Mouse (Mus musculus) embryonic facial prominence, embryonic 10.5 days (tissue): ENCODE results near the gene Rps10. TPM values are rescaled to one million over a fixed set of nuclear protein-coding genes. Genes with fewer than 3 reads are reported as not detected.
"Not testable (repeated sequence)": the region's sequence is repeated elsewhere in the genome, so short reads cannot be mapped to it uniquely, and the experiment has no call there.

Experiments
- DNase-seq: peaks from one replicate; pipeline ENCODE4 v3.0.0-alpha.2; 2017; ENCODE audit warnings: low spot score
- H3K27ac ChIP-seq: fragments of 300-500 bp; sonication (generic); replicated peaks from 2 replicates; pipeline ENCODE4 v1.5.1; 2016; ENCODE audit warnings: mild to moderate bottlenecking
- H3K27me3 ChIP-seq: fragments of 300-500 bp; sonication (generic); replicated peaks from 2 replicates; pipeline ENCODE4 v1.6.1; 2016; ENCODE audit warnings: low read depth, mild to moderate bottlenecking; ENCODE audit not compliant: poor library complexity, severe bottlenecking
- H3K36me3 ChIP-seq: fragments of 300-500 bp; sonication (generic); replicated peaks from 2 replicates; pipeline ENCODE4 v1.6.1; 2016; ENCODE audit warnings: mild to moderate bottlenecking, moderate library complexity
- H3K4me1 ChIP-seq: fragments of 300-500 bp; sonication (generic); 2 replicates; pipeline ENCODE4 v1.6.1; 2016
- H3K4me3 ChIP-seq: fragments of 300-500 bp; sonication (generic); 2 replicates; pipeline ENCODE4 v1.5.1; 2016; ENCODE audit warnings: mild to moderate bottlenecking, moderate library complexity
- H3K9me3 ChIP-seq: fragments of 300-500 bp; sonication (generic); 2 replicates; pipeline ENCODE4 v1.6.1; 2016; ENCODE audit warnings: mild to moderate bottlenecking
- WGBS: fragments of 180-500 bp; shearing (Covaris S2); methylation state at CpG from one replicate; pipeline ENCODE4 v1.1.7; 2016; 5-methylcytosine and 5-hydroxymethylcytosine counted together
- polyA plus RNA-seq: library from polyadenylated mRNA; unstranded; fragments of >200 nt; fragmentation: Nextera tagmentation; extraction: Ambion mirVana; gene quantifications from 2 replicates; pipeline ENCODE4 v1.2.1, GENCODE M21; 2016

Gene Rps10
- polyA plus RNA-seq, 1 experiment from 2014 or later = 906 TPM

GRCm38 (mm10) chr17:27656011-27656399, 19.5 kb upstream of the Rps10 start:
- H3K36me3 ChIP-seq = no peaks in the 10 kb centered on the region
- H3K4me3 ChIP-seq = peak overlapping the region; percentile 66
- H3K4me1 ChIP-seq = peaks cover 27% of the 10 kb centered on the region
- under 1% methylated on average over 14 of the region's 14 CpGs for WGBS
- DNase-seq = peak; percentile 74
- peaks cover 45% of the 10 kb centered on the region for H3K27me3 ChIP-seq
- peak overlapping the region; percentile 52 for H3K27ac ChIP-seq
- H3K9me3 ChIP-seq = no peaks in the 10 kb centered on the region

GRCm38 (mm10) chr17:27655089-27656010, 18.9 kb upstream of the Rps10 start, which contains the start of gene Pacsin1:
Gene Pacsin1 (plus strand): TSS chr17:27655509.
- Histone ChIP-seq H3K4me3 (peak within 1 kb of the TSS; percentile 66), H3K9me3 (no peaks in the 10 kb centered on the region), H3K27me3 (peaks cover 47% of the 10 kb centered on the region), H3K36me3 (no peaks in the 10 kb centered on the region), H3K27ac (peak within 1 kb of the TSS; percentile 52), H3K4me1 (peaks cover 27% of the 10 kb centered on the region)
- WGBS = 2% methylated on average over 65 of the region's 65 CpGs
- DNase-seq = peak; percentile 73

- DNase-seq = no peak
- peaks cover 47% of the 10 kb centered on the region for H3K27me3 ChIP-seq
- H3K9me3 ChIP-seq = no peaks in the 10 kb centered on the region
- H3K27ac ChIP-seq = no peak overlapping the region
- no peaks in the 10 kb centered on the region for H3K36me3 ChIP-seq
- no peak overlapping the region for H3K4me3 ChIP-seq
- peaks cover 29% of the 10 kb centered on the region for H3K4me1 ChIP-seq
- WGBS = 78% methylated on average over 10 of the region's 10 CpGs
These were observed 16.9 kb upstream of the Rps10 start for GRCm38 (mm10) chr17:27653253-27653959.

GRCm38 (mm10) chr17:27652046-27652790, 15.7 kb upstream of the Rps10 start:
- no peaks in the 10 kb centered on the region for H3K36me3 ChIP-seq
- DNase-seq = no peak
- H3K4me1 ChIP-seq = peaks cover 26% of the 10 kb centered on the region
- H3K4me3 ChIP-seq = 0 out of 2 replicates have a peak overlapping the region, but pooled peaks have one; percentile 2
- H3K9me3 ChIP-seq = no peaks in the 10 kb centered on the region
- H3K27ac ChIP-seq = no peak overlapping the region
- H3K27me3 ChIP-seq = peaks cover 42% of the 10 kb centered on the region
- WGBS = 89% methylated on average over 23 of the region's 23 CpGs

- 76% methylated on average over 13 of the region's 13 CpGs for WGBS
- H3K4me1 ChIP-seq = peaks cover 13% of the 10 kb centered on the region
These were observed 14.1 kb upstream of the Rps10 start for GRCm38 (mm10) chr17:27650586-27650985.

GRCm38 (mm10) chr17:27650160-27650559, 13.7 kb upstream of the Rps10 start:
- H3K9me3 ChIP-seq = no peaks in the 10 kb centered on the region
- DNase-seq = peak; percentile 77
- no peak overlapping the region for H3K4me3 ChIP-seq
- 10% methylated on average over 12 of the region's 12 CpGs for WGBS
- H3K27me3 ChIP-seq = peaks cover 22% of the 10 kb centered on the region
- no peak overlapping the region for H3K27ac ChIP-seq
- peaks cover 9% of the 10 kb centered on the region for H3K4me1 ChIP-seq
- H3K36me3 ChIP-seq = no peaks in the 10 kb centered on the region

More at GRCm38 (mm10) chr17:27650586-27650985, 14.1 kb upstream of the Rps10 start:
- DNase-seq = no peak
- Histone ChIP-seq H3K27me3 (peaks cover 26% of the 10 kb centered on the region), H3K27ac (no peak overlapping the region), H3K9me3 (no peaks in the 10 kb centered on the region), H3K4me3 (no peak overlapping the region), H3K36me3 (no peaks in the 10 kb centered on the region)

- H3K9me3 ChIP-seq = no peaks in the 10 kb centered on the region
- no peak overlapping the region for H3K4me3 ChIP-seq
- no peaks in the 10 kb centered on the region; the same call in 1 of the 2 replicates for H3K27me3 ChIP-seq
- H3K27ac ChIP-seq = no peak overlapping the region
- no peak for DNase-seq
- H3K4me1 ChIP-seq = peaks cover 15% of the 10 kb centered on the region
- no peaks in the 10 kb centered on the region for H3K36me3 ChIP-seq
- 46% methylated on average over 7 of the region's 7 CpGs for whole genome bisulfite sequencing
These were observed 9.3 kb upstream of the Rps10 start for GRCm38 (mm10) chr17:27645807-27646206.

GRCm38 (mm10) chr17:27644572-27644971, 8.1 kb upstream of the Rps10 start:
- Histone ChIP-seq H3K27ac (no peak overlapping the region), H3K36me3 (no peaks in the 10 kb centered on the region), H3K27me3 (no peaks in the 10 kb centered on the region), H3K9me3 (no peaks in the 10 kb centered on the region), H3K4me1 (peaks cover 13% of the 10 kb centered on the region), H3K4me3 (no peak overlapping the region)
- no peak for DNase-seq
- WGBS = 36% methylated on average over 2 of the region's 2 CpGs

- WGBS = 79% methylated on average over 9 of the region's 9 CpGs
- peaks cover 13% of the 10 kb centered on the region for H3K4me1 ChIP-seq
- H3K36me3 ChIP-seq = no peaks in the 10 kb centered on the region
- no peak overlapping the region for H3K4me3 ChIP-seq
- no peaks in the 10 kb centered on the region for H3K9me3 ChIP-seq
- H3K27me3 ChIP-seq = no peaks in the 10 kb centered on the region
- H3K27ac ChIP-seq = no peak overlapping the region
- no peak for DNase-seq
These were observed 7.3 kb upstream of the Rps10 start for GRCm38 (mm10) chr17:27643756-27644155.

- H3K4me1 ChIP-seq = peaks cover 13% of the 10 kb centered on the region
- H3K27ac ChIP-seq = peak overlapping the region; percentile 59; the same call in 1 of the 2 replicates
- H3K4me3 ChIP-seq = no peak overlapping the region
- no peaks in the 10 kb centered on the region for H3K9me3 ChIP-seq
- DNase-seq = no peak
- no peaks in the 10 kb centered on the region for H3K36me3 ChIP-seq
- 49% methylated on average over 6 of the region's 6 CpGs for WGBS
- no peaks in the 10 kb centered on the region for H3K27me3 ChIP-seq
These were observed 6.6 kb upstream of the Rps10 start for GRCm38 (mm10) chr17:27643101-27643500.

- no peaks in the 10 kb centered on the region for H3K36me3 ChIP-seq
- H3K9me3 ChIP-seq = no peaks in the 10 kb centered on the region
- peak overlapping the region; percentile 59 for H3K27ac ChIP-seq
- WGBS = 48% methylated on average over 12 of the region's 12 CpGs
- DNase-seq = no peak
- 0 out of 2 replicates have a peak overlapping the region, but pooled peaks have one; percentile 13 for H3K4me3 ChIP-seq
- H3K27me3 ChIP-seq = no peaks in the 10 kb centered on the region
- peaks cover 14% of the 10 kb centered on the region for H3K4me1 ChIP-seq
These were observed 6.1 kb upstream of the Rps10 start for GRCm38 (mm10) chr17:27642491-27643062.

GRCm38 (mm10) chr17:27639851-27640250, 3.4 kb upstream of the Rps10 start:
- not testable (repeated sequence) for H3K27me3 ChIP-seq, DNase-seq, H3K27ac ChIP-seq, H3K9me3 ChIP-seq, H3K4me3 ChIP-seq, H3K36me3 ChIP-seq
- 91% methylated on average over 6 of the region's 6 CpGs for WGBS
- H3K4me1 ChIP-seq = peaks cover 29% of the 10 kb centered on the region
